Mouse (Mus musculus) lung, embryonic 14.5 days (tissue): ENCODE measurements at regions not wholly inside any gene's neighbourhood (a gene's known extent, or its start where the extent isn't known, plus 50 kb on each side); places are given as distances from the start of the nearest gene placed in this dataset.

Experiments
- ATAC-seq: fragments of 200-750 bp; cut with Nextera tagmentation; 2 replicates; pipeline ENCODE4 v1.8.0; 2017; ENCODE audit warnings: mild to moderate bottlenecking, moderate TSS enrichment, moderate library complexity; ENCODE audit not compliant: insufficient read depth
- DNase-seq: peaks from one replicate; pipeline ENCODE4 v3.0.0-alpha.2; 2015
- H3K27ac ChIP-seq: fragments of 300-500 bp; sonication (generic); 2 replicates; pipeline ENCODE4 v1.5.1; 2014; ENCODE audit warnings: low read depth, mild to moderate bottlenecking, moderate library complexity
- H3K27me3 ChIP-seq: fragments of 300-500 bp; sonication (generic); 2 replicates; pipeline ENCODE4 v1.6.1; 2014; ENCODE audit warnings: low read length, control low read depth; ENCODE audit not compliant: insufficient read depth
- H3K36me3 ChIP-seq: fragments of 300-500 bp; sonication (generic); 2 replicates; pipeline ENCODE4 v1.6.1; 2014; ENCODE audit warnings: control low read depth; ENCODE audit not compliant: insufficient read depth
- H3K4me1 ChIP-seq: fragments of 300-500 bp; sonication (generic); 2 replicates; pipeline ENCODE4 v1.6.1; 2014; ENCODE audit warnings: antibody characterized with exemption, control low read depth; ENCODE audit not compliant: insufficient read depth
- H3K4me2 ChIP-seq: fragments of 300-500 bp; sonication (generic); 2 replicates; pipeline ENCODE4 v1.6.1; 2014; ENCODE audit warnings: mild to moderate bottlenecking
- H3K4me3 ChIP-seq: fragments of 300-500 bp; sonication (generic); 2 replicates; pipeline ENCODE4 v1.5.1; 2014; ENCODE audit warnings: low read depth, low read length
- H3K9ac ChIP-seq: fragments of 300-500 bp; sonication (generic); 2 replicates; pipeline ENCODE4 v1.6.1; 2014
- H3K9me3 ChIP-seq: fragments of 300-500 bp; sonication (generic); 2 replicates; pipeline ENCODE4 v1.6.1; 2016; ENCODE audit warnings: low read depth, low read length, control low read depth
- CTCF ChIP-seq: IDR thresholded peaks from 2 replicates; pipeline ENCODE4 v1.5.1; 2016; ENCODE audit warnings: antibody characterized with exemption, low read depth
- WGBS: fragments of 180-500 bp; shearing (Covaris S2); extraction: QIAGEN DNeasy Blood & Tissue Kit; methylation state at CpG from one replicate; pipeline ENCODE4 v1.1.7; 2014; 5-methylcytosine and 5-hydroxymethylcytosine counted together

- 57% methylated on average over 3 of the region's 3 CpGs for WGBS
- TF ChIP-seq CTCF: no peak
- Histone ChIP-seq H3K4me3 (no peak overlapping the region), H3K27ac (no peak overlapping the region), H3K9me3 (no peaks in the 10 kb centered on the region), H3K36me3 (no peaks in the 10 kb centered on the region), H3K4me1 (0 out of 2 replicates have a peak, but pooled peaks cover 4% of the 10 kb centered on the region), H3K27me3 (no peaks in the 10 kb centered on the region), H3K9ac (no peak overlapping the region), H3K4me2 (no peak overlapping the region)
- DNase-seq: peak; percentile 54
- no peak for ATAC-seq
Observed at GRCm38 (mm10) chr10:95054869-95055268, 110.2 kb upstream of the Plxnc1 start.

DNA sequence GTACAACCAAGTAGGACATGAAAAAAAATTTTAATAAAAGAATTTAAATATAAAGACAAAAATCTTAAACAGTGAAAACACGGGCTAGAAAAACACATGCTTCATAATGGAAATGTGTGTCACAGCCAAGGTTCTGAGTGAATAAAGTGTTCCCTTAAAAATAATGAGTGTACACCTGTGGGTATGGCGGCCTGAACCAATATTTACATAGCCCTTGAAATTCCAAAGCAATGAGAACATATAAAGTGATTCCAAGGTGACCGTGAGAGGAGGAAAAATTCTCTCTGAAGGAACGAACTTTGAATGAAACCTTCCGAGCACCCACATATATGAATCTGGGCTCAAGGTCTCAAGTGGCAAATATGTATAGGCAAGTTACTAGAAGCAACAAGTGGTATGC is 104.2 kb upstream of the Plxnc1 start:
- no peak for TF ChIP-seq CTCF
- WGBS: 54% methylated on average over 5 of the region's 5 CpGs
- ATAC-seq: peak; percentile 57; the same call in 1 of the 2 replicates
- peaks cover 1% of the 10 kb centered on the region for H3K4me1 ChIP-seq
- no peaks in the 10 kb centered on the region for H3K36me3 ChIP-seq
- peak overlapping the region; percentile 87 for H3K27ac ChIP-seq
- peak; percentile 73 for DNase-seq
- no peaks in the 10 kb centered on the region for H3K9me3 ChIP-seq
- no peak overlapping the region for H3K4me2 ChIP-seq
- H3K9ac ChIP-seq: no peak overlapping the region
- H3K4me3 ChIP-seq: no peak overlapping the region
- H3K27me3 ChIP-seq: no peaks in the 10 kb centered on the region

DNA sequence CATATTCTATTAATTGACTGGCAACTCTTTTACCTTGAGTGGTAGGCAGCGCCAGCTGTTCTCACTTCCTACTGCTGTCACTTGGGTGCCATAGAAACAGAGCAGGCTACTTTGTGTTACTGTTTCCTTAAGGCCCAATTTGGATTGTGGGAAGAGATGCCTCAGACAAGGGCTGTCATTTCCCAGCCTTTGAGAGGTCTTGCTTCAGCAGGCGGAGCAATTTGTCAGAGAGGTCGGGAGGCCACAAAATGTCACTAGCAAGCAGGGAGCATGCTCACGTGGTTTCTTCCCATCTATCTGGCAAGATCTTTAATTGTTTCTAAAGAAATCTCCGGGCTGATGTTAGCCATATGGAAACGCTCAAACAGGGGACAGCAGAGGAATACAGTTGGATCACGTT is 99.3 kb upstream of the Plxnc1 start:
- Histone ChIP-seq H3K27me3 (no peaks in the 10 kb centered on the region), H3K4me1 (peaks cover 5% of the 10 kb centered on the region), H3K4me2 (no peak overlapping the region), H3K36me3 (no peaks in the 10 kb centered on the region), H3K27ac (0 out of 2 replicates have a peak overlapping the region, but pooled peaks have one; percentile 37), H3K4me3 (no peak overlapping the region), H3K9ac (no peak overlapping the region), H3K9me3 (no peaks in the 10 kb centered on the region)
- peak; percentile 89 for DNase-seq
- no peak for TF ChIP-seq CTCF
- peak; percentile 78 for ATAC-seq
- 27% methylated on average over 7 of the region's 7 CpGs for WGBS

DNA sequence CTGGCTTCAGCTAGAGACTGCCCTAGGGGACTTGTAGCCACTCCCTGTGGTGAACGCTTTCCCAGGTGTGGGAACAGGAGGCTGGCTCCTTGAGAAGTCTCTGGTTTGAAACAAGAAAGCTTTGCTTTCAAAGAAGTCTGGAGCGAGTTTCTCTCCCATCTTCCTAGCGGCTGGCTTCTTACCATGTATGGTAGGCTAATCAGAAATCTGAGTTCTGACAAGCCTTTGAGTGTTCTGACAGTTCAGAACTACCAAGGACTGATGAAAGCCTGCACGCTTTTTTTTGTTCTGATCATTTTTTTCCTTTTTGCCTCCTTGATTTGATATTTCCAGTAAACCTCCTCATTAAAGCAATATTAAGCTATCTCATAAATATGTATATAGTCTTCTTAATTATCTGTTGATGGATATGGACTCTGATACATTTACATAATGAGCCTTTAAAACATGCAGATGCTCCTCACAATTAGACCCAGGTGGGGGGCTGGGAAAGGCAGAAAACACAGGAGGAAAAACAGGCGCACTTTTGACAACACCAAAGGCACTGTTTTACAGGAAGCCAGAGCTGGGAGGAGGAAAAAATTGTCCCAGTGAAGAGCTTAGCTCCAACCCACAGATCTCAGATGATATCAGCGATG is 95.7 kb upstream of the Plxnc1 start:
- Histone ChIP-seq H3K9ac (no peak overlapping the region), H3K9me3 (no peaks in the 10 kb centered on the region), H3K27me3 (no peaks in the 10 kb centered on the region), H3K4me2 (no peak overlapping the region), H3K4me1 (peaks cover 5% of the 10 kb centered on the region), H3K4me3 (no peak overlapping the region), H3K36me3 (no peaks in the 10 kb centered on the region), H3K27ac (no peak overlapping the region)
- 69% methylated on average over 6 of the region's 6 CpGs for WGBS
- no peak for TF ChIP-seq CTCF
- ATAC-seq: no peak
- DNase-seq: no peak

- no peak for TF ChIP-seq CTCF
- WGBS: 40% methylated on average over 4 of the region's 4 CpGs
- Histone ChIP-seq H3K4me3 (no peak overlapping the region), H3K9me3 (no peaks in the 10 kb centered on the region), H3K27me3 (no peaks in the 10 kb centered on the region), H3K4me1 (peaks cover 6% of the 10 kb centered on the region), H3K27ac (no peak overlapping the region; the same call in 1 of the 2 replicates), H3K4me2 (no peak overlapping the region), H3K36me3 (no peaks in the 10 kb centered on the region), H3K9ac (no peak overlapping the region)
- DNase-seq (peak; percentile 78), ATAC-seq (peak; percentile 63; the same call in 1 of the 2 replicates)
Observed at GRCm38 (mm10) chr10:95036043-95036697, 91.5 kb upstream of the Plxnc1 start.

GRCm38 (mm10) chr10:95035371-95035770 is 90.7 kb upstream of the Plxnc1 start:
- Histone ChIP-seq H3K27ac (no peak overlapping the region), H3K9ac (no peak overlapping the region), H3K36me3 (no peaks in the 10 kb centered on the region), H3K27me3 (no peaks in the 10 kb centered on the region), H3K4me3 (no peak overlapping the region), H3K4me2 (no peak overlapping the region), H3K4me1 (peaks cover 6% of the 10 kb centered on the region), H3K9me3 (no peaks in the 10 kb centered on the region)
- ATAC-seq (peak; percentile 27; the same call in 1 of the 2 replicates), DNase-seq (peak; percentile 92)
- 41% methylated on average over 3 of the region's 3 CpGs for WGBS
- no peak for TF ChIP-seq CTCF

DNA sequence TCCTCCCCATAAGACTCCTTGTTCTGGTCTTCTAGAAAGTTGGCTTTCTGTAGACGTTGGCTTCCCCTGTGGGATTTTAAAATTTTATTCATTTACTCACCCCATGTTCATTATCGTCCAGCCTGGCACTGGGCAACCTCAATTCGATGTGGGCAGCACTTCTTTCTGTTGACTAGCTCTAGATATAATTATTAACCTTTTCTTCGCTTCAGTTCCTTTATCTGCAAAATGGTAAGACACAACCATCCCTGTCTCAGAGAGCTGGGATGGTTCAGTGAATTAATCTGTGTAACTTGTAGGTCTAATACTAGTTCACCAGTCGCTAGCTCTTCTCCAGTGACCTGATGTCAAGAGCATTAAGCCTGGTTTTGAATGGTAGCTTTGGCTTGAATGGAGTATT is 89.9 kb upstream of the Plxnc1 start:
- Histone ChIP-seq H3K36me3 (no peaks in the 10 kb centered on the region), H3K9ac (no peak overlapping the region), H3K9me3 (no peaks in the 10 kb centered on the region), H3K4me2 (no peak overlapping the region), H3K4me3 (no peak overlapping the region), H3K27ac (no peak overlapping the region), H3K27me3 (no peaks in the 10 kb centered on the region), H3K4me1 (peaks cover 6% of the 10 kb centered on the region)
- no peak for DNase-seq
- WGBS: 86% methylated on average over 5 of the region's 5 CpGs
- no peak for TF ChIP-seq CTCF
- ATAC-seq: no peak
